Mouse (Mus musculus) MEL (cell line): ENCODE results near the gene Zdhhc17. TPM values are rescaled to one million over a fixed set of nuclear protein-coding genes. Genes with fewer than 3 reads are reported as not detected.

ENCODE experiments used
- DNase-seq: peaks from one replicate; pipeline ENCODE4 v3.0.0; 2011; ENCODE audit warnings: low read depth, low spot score
- H3K27ac ChIP-seq: 2 replicates; pipeline ENCODE4 v1.5.1; 2012; ENCODE audit warnings: low read depth, mild to moderate bottlenecking, control low read depth, low read length, moderate library complexity; ENCODE audit not compliant: control insufficient read depth
- H3K27me3 ChIP-seq, 2 experiments: fragments of 150-350 bp in 1 of 2; sonication (generic) in 1 of 2; 2 replicates each; pipeline ENCODE4 v1.6.1; 2012; ENCODE audit warnings: low read length in 2 of 2, mild to moderate bottlenecking in 2 of 2, improper control_type of control experiment in 1 of 2, moderate library complexity in 1 of 2; ENCODE audit not compliant: insufficient read depth in 2 of 2, control insufficient read depth in 1 of 2
- H3K36me3 ChIP-seq, 2 experiments: 2 replicates each; pipeline ENCODE4 v1.6.1; 2012 to 2014; ENCODE audit warnings: low read length in 2 of 2, improper control_type of control experiment in 1 of 2, inconsistent platforms in 1 of 2, mild to moderate bottlenecking in 1 of 2; ENCODE audit not compliant: insufficient read depth in 2 of 2, control insufficient read depth in 1 of 2
- H3K4me1 ChIP-seq, 2 experiments: fragments of 150-350 bp in 1 of 2; sonication (generic) in 1 of 2; 2 replicates each; pipeline ENCODE4 v1.6.1; 2012; ENCODE audit warnings: low read length in 2 of 2, improper control_type of control experiment in 1 of 2, mild to moderate bottlenecking in 1 of 2; ENCODE audit not compliant: insufficient read depth in 2 of 2, control insufficient read depth in 1 of 2
- H3K4me3 ChIP-seq, 2 experiments: fragments of 150-350 bp in 1 of 2; sonication (generic) in 1 of 2; 2 replicates each; pipeline ENCODE4 v1.5.1; 2012; ENCODE audit warnings: low read depth in 2 of 2, low read length in 2 of 2, mild to moderate bottlenecking in 2 of 2, moderate library complexity in 2 of 2, control low read depth in 1 of 2, improper control_type of control experiment in 1 of 2; ENCODE audit not compliant: control insufficient read depth in 1 of 2, insufficient read depth in 1 of 2
- H3K79me2 ChIP-seq: 2 replicates; pipeline ENCODE4 v1.6.1; 2012; ENCODE audit warnings: mild to moderate bottlenecking, low read length, moderate library complexity; ENCODE audit not compliant: control insufficient read depth, poor library complexity, insufficient read depth
- H3K9ac ChIP-seq: 2 replicates; pipeline ENCODE4 v1.6.1; 2012; ENCODE audit warnings: low read depth, mild to moderate bottlenecking, control low read depth, low read length, moderate library complexity; ENCODE audit not compliant: control insufficient read depth, poor library complexity, severe bottlenecking
- H3K9me3 ChIP-seq: fragments of 150-350 bp; sonication (generic); replicated peaks from 2 replicates; pipeline ENCODE4 v1.6.1; 2012; ENCODE audit warnings: mild to moderate bottlenecking, low read length, improper control_type of control experiment, moderate library complexity; ENCODE audit not compliant: insufficient read depth
- BHLHE40 ChIP-seq: IDR thresholded peaks from 2 replicates; pipeline ENCODE4 v1.6.1; 2012; ENCODE audit warnings: low read depth, mild to moderate bottlenecking, inconsistent platforms, low read length, improper control_type of control experiment, borderline replicate concordance
- CHD1 ChIP-seq: IDR thresholded peaks from 2 replicates; pipeline ENCODE4 v1.6.1; 2012; ENCODE audit warnings: low read depth, mild to moderate bottlenecking, inconsistent platforms, low read length, improper control_type of control experiment
- CHD2 ChIP-seq: IDR thresholded peaks from 2 replicates; pipeline ENCODE4 v1.6.1; 2011; ENCODE audit warnings: low read length, improper control_type of control experiment
- CTCF ChIP-seq, 3 experiments: IDR thresholded peaks in 2 of 3; conservative IDR thresholded peaks in 1 of 3; 2 replicates each; pipeline ENCODE4 v1.5.1; 2011 to 2012; ENCODE audit warnings: low read length in 3 of 3, low read depth in 2 of 3, mild to moderate bottlenecking in 2 of 3, improper control_type of control experiment in 1 of 3, inconsistent platforms in 1 of 3, mixed read lengths in 1 of 3, moderate library complexity in 1 of 3; ENCODE audit not compliant: control insufficient read depth in 1 of 3, insufficient read depth in 1 of 3, poor library complexity in 1 of 3, severe bottlenecking in 1 of 3
- ELF1 ChIP-seq: IDR thresholded peaks from 2 replicates; pipeline ENCODE4 v1.6.1; 2014; ENCODE audit warnings: low read depth, mild to moderate bottlenecking, inconsistent platforms, low read length, improper control_type of control experiment, moderate library complexity
- EP300 ChIP-seq, 2 experiments: IDR thresholded peaks; 2 replicates each; pipeline ENCODE4 v1.6.1; 2011; ENCODE audit warnings: improper control_type of control experiment in 2 of 2, low read length in 2 of 2, low read depth in 1 of 2, mild to moderate bottlenecking in 1 of 2
- ETS1 ChIP-seq: IDR thresholded peaks from 2 replicates; pipeline ENCODE4 v1.6.1; 2012; ENCODE audit warnings: low read depth, mild to moderate bottlenecking, inconsistent platforms, low read length, improper control_type of control experiment, moderate library complexity
- GABPA ChIP-seq: IDR thresholded peaks from 2 replicates; pipeline ENCODE4 v1.6.1; 2012; ENCODE audit warnings: low read depth, mild to moderate bottlenecking, inconsistent platforms, low read length, improper control_type of control experiment, moderate library complexity
- GATA1 ChIP-seq: IDR thresholded peaks from 2 replicates; pipeline ENCODE4 v1.6.1; 2011; ENCODE audit warnings: low read depth, low read length, improper control_type of control experiment
- HCFC1 ChIP-seq: IDR thresholded peaks from 2 replicates; pipeline ENCODE4 v1.6.1; 2012; ENCODE audit warnings: low read depth, mild to moderate bottlenecking, inconsistent platforms, low read length, improper control_type of control experiment, moderate library complexity
- KAT2A ChIP-seq: conservative IDR thresholded peaks from 2 replicates; pipeline ENCODE4 v1.6.1; 2012; ENCODE audit warnings: low read depth, low read length, improper control_type of control experiment, inconsistent platforms
- MAFK ChIP-seq: IDR thresholded peaks from 2 replicates; pipeline ENCODE4 v1.6.1; 2011; ENCODE audit warnings: low read depth, mild to moderate bottlenecking, low read length, improper control_type of control experiment, borderline replicate concordance
- MAX ChIP-seq: IDR thresholded peaks from 2 replicates; pipeline ENCODE4 v1.6.1; 2011; ENCODE audit warnings: low read length, improper control_type of control experiment
- MAZ ChIP-seq: IDR thresholded peaks from 2 replicates; pipeline ENCODE4 v1.6.1; 2012; ENCODE audit warnings: low read depth, mild to moderate bottlenecking, inconsistent platforms, low read length, improper control_type of control experiment
- MEF2A ChIP-seq: IDR thresholded peaks from 2 replicates; pipeline ENCODE4 v1.6.1; 2014; ENCODE audit warnings: low read depth, mild to moderate bottlenecking, inconsistent platforms, low read length, improper control_type of control experiment; ENCODE audit not compliant: poor library complexity, insufficient replicate concordance, severe bottlenecking; ENCODE audit errors: extremely low read depth
- MXI1 ChIP-seq: IDR thresholded peaks from 2 replicates; pipeline ENCODE4 v1.6.1; 2011; ENCODE audit warnings: mild to moderate bottlenecking, low read depth, low read length, improper control_type of control experiment
- MYB ChIP-seq: IDR thresholded peaks from 2 replicates; pipeline ENCODE4 v1.6.1; 2011; ENCODE audit warnings: mild to moderate bottlenecking, low read depth, low read length, improper control_type of control experiment
- MYC ChIP-seq: IDR thresholded peaks from 2 replicates; pipeline ENCODE4 v1.6.1; 2011; ENCODE audit warnings: low read depth, mild to moderate bottlenecking, low read length, improper control_type of control experiment, moderate library complexity
- NELFE ChIP-seq: IDR thresholded peaks from 2 replicates; pipeline ENCODE4 v1.6.1; 2011; ENCODE audit warnings: low read depth, low read length, improper control_type of control experiment
- POLR2A ChIP-seq, 2 experiments: IDR thresholded peaks; 2 replicates each; pipeline ENCODE4 v1.6.1; 2011 to 2012; ENCODE audit warnings: low read length in 2 of 2, mild to moderate bottlenecking in 2 of 2, control low read depth in 1 of 2, improper control_type of control experiment in 1 of 2, low read depth in 1 of 2, moderate library complexity in 1 of 2; ENCODE audit not compliant: control insufficient read depth in 1 of 2, insufficient read depth in 1 of 2, poor library complexity in 1 of 2
- POLR2AphosphoS2 ChIP-seq: IDR thresholded peaks from 2 replicates; pipeline ENCODE4 v1.6.1; 2011; ENCODE audit warnings: low read length, improper control_type of control experiment
- POLR2AphosphoS5 ChIP-seq: IDR thresholded peaks from 2 replicates; pipeline ENCODE4 v1.6.1; 2012; ENCODE audit warnings: low read depth, borderline replicate concordance, mild to moderate bottlenecking, inconsistent platforms, low read length, moderate library complexity, mixed read lengths
- SIN3A ChIP-seq: IDR thresholded peaks from 2 replicates; pipeline ENCODE4 v1.6.1; 2012; ENCODE audit warnings: low read length, improper control_type of control experiment, inconsistent platforms
- TAL1 ChIP-seq: IDR thresholded peaks from 2 replicates; pipeline ENCODE4 v1.6.1; 2012; ENCODE audit warnings: mild to moderate bottlenecking, inconsistent platforms, low read length, moderate library complexity, mixed read lengths
- TCF12 ChIP-seq: IDR thresholded peaks from 2 replicates; pipeline ENCODE4 v1.6.1; 2014; ENCODE audit warnings: low read depth, mild to moderate bottlenecking, inconsistent platforms, low read length, improper control_type of control experiment, moderate library complexity
- USF2 ChIP-seq, 2 experiments: IDR thresholded peaks; 2 replicates each; pipeline ENCODE4 v1.6.1; 2011 to 2012; ENCODE audit warnings: improper control_type of control experiment in 2 of 2, low read length in 2 of 2, borderline replicate concordance in 1 of 2, inconsistent platforms in 1 of 2, low read depth in 1 of 2, mild to moderate bottlenecking in 1 of 2; ENCODE audit not compliant: insufficient read depth in 1 of 2
- ZC3H11A ChIP-seq: IDR thresholded peaks from 2 replicates; pipeline ENCODE4 v1.6.1; 2012; ENCODE audit warnings: low read depth, mild to moderate bottlenecking, inconsistent platforms, low read length, improper control_type of control experiment
- ZKSCAN1 ChIP-seq: IDR thresholded peaks from 2 replicates; pipeline ENCODE4 v1.6.1; 2012; ENCODE audit warnings: low read depth, mild to moderate bottlenecking, inconsistent platforms, low read length, improper control_type of control experiment, moderate library complexity
- ZMIZ1 ChIP-seq: IDR thresholded peaks from 2 replicates; pipeline ENCODE4 v1.6.1; 2012; ENCODE audit warnings: low read depth, mild to moderate bottlenecking, inconsistent platforms, low read length, improper control_type of control experiment, moderate library complexity
- polyA plus RNA-seq, 2 experiments: library from polyadenylated mRNA; stranded (reverse) in 1 of 2; unstranded in 1 of 2; fragments of >175 nt in 1 of 2; fragments of >200 nt in 1 of 2; gene quantifications; 2 replicates each; pipeline versions ENCODE4 v1.2.1 to v1.2.4; 2012; ENCODE audit warnings: low replicate concordance in 2 of 2, low read depth in 1 of 2; ENCODE audit not compliant: insufficient read length in 2 of 2, insufficient read depth in 1 of 2, missing spikeins in 1 of 2
- total RNA-seq: library from RNA; depleted of rRNA; stranded (reverse); fragments of 300-350 nt; gene quantifications from 2 replicates; pipeline ENCODE4 v1.2.3, GENCODE M21; 2012

Gene Zdhhc17
- total and polyA plus RNA-seq, 3 experiments: 14.9 to 16.6 TPM; not detected in 1

DNA sequence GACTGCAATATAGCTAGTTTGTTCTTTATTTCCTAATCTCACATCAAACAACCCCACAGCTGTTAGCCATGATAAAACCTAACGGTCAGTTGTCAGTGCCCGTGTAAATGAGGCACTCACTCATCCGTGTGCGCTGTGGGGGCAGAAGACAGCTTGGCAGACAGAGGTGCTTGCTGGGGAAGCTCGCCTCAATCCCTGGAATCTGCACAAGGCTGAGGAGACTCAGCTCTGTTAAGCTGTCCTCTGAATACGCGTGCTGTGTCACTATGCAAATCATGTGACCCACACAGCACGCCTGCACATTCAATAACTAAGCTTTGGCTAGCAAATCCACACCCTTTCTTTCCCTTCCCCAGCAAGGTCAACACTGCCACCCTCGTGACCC lies 17.9 kb downstream of the Zdhhc17 start (continued):
- TF ChIP-seq MAFK (peak; percentile 39; the same call in 1 of the 2 replicates), ZMIZ1 (no peak; the same call in 1 of the 2 replicates), MAX (no peak), MAZ (peak; percentile 59; the same call in 1 of the 2 replicates), CTCF (IDR thresholded peaks at IDR 0.05 in 2 of 3, conservative IDR thresholded peaks at IDR 0.05 in 1 of 3; ENCODE audit: control insufficient read depth in 1 of 3, insufficient read depth in 1 of 3, low read depth in 2 of 3, low read length in 3 of 3, poor library complexity in 1 of 3, severe bottlenecking in 1 of 3) (no peak)

DNA sequence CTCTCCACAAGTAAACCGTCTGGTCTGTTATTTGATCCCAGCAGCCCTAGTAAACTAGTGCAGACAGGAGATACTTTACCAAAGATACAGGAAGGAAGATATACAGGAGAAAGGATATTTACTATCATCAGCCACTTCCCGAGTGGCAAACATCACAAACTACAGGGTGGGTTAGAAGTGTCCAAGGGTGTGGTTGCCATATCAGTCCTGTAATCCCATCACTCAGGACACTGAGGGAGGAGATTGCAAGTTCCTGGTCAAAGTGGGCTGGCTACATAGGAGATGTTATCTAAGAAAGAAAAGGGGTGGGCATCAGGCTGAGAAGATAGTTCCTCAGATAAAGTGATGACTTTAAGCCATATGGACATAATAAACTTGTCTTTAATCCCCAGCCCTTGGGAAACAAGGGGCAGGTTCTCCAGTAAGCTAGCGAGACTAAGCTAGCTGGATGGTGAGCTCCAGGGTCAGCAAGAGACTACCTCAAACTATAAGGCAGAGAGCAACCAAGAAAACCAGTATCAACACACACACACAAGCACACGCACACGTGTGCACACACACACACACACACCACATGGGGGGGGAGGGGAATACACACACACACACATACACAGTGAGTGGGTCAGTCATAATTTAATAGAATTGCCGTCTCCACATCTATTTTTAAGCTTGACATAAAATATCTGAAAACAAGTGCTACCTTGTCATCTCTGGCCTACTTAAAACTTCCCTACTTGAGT lies 18.5 kb downstream of the Zdhhc17 start:
- Histone ChIP-seq H3K36me3 (peaks cover 0 to 21% of the 10 kb centered on the region in 2 experiments; a peak in 2 of 4 replicates), H3K4me1 (peaks cover 19 to 20% of the 10 kb centered on the region in 2 experiments), H3K27ac (peak overlapping the region; percentile 88)

More for the DNA sequence above, 18.5 kb downstream of the Zdhhc17 start:
- Histone ChIP-seq H3K4me3 (peak overlapping the region; percentile 12 to 41; a peak in 3 of 4 replicates), H3K79me2 (peaks cover 29% of the 10 kb centered on the region), H3K9me3 (no peaks in the 10 kb centered on the region), H3K27me3 (no peaks in the 10 kb centered on the region), H3K9ac (peak overlapping the region; percentile 19; the same call in 1 of the 2 replicates)
- DNase-seq: peak; percentile 39
- TF ChIP-seq POLR2A (IDR thresholded peaks at IDR 0.05; ENCODE audit: control insufficient read depth in 1 of 2, insufficient read depth in 1 of 2, low read depth in 1 of 2, low read length in 2 of 2, poor library complexity in 1 of 2): no peak
- TF ChIP-seq TAL1: no peak
- no peak for TF ChIP-seq NELFE
- no peak for TF ChIP-seq CHD2
- no peak for TF ChIP-seq GABPA
- TF ChIP-seq ZC3H11A: no peak
- TF ChIP-seq MYC: no peak; the same call in 1 of the 2 replicates
- TF ChIP-seq ZMIZ1: no peak
- TF ChIP-seq MYB: no peak
- TF ChIP-seq CTCF (IDR thresholded peaks at IDR 0.05 in 2 of 3, conservative IDR thresholded peaks at IDR 0.05 in 1 of 3; ENCODE audit: control insufficient read depth in 1 of 3, insufficient read depth in 1 of 3, low read depth in 2 of 3, low read length in 3 of 3, poor library complexity in 1 of 3, severe bottlenecking in 1 of 3): no peak
- TF ChIP-seq POLR2AphosphoS2: no peak
- no peak for TF ChIP-seq MAZ
- no peak for TF ChIP-seq USF2 (IDR thresholded peaks at IDR 0.05; ENCODE audit: borderline replicate concordance in 1 of 2, insufficient read depth in 1 of 2, low read depth in 1 of 2, low read length in 2 of 2)
- TF ChIP-seq KAT2A: no peak; the same call in 1 of the 2 replicates
- TF ChIP-seq SIN3A: no peak
- 0 out of 2 replicates have a peak, but pooled peaks have one; percentile 28 for TF ChIP-seq HCFC1
- TF ChIP-seq BHLHE40: 0 out of 2 replicates have a peak, but pooled peaks have one; percentile 4
- TF ChIP-seq TCF12: 0 out of 2 replicates have a peak, but pooled peaks have one; percentile 25
- TF ChIP-seq POLR2AphosphoS5: no peak
- no peak for TF ChIP-seq ELF1
- TF ChIP-seq MEF2A: no peak
- TF ChIP-seq CHD1: no peak
- no peak for TF ChIP-seq MAFK
- TF ChIP-seq ZKSCAN1: no peak
- peak; percentile 27 for TF ChIP-seq ETS1
- TF ChIP-seq GATA1: 0 out of 2 replicates have a peak, but pooled peaks have one; percentile 59
- peak; percentile 43 to 62; a peak in 3 of 4 replicates for TF ChIP-seq EP300 (IDR thresholded peaks at IDR 0.05; ENCODE audit: low read depth in 1 of 2, low read length in 2 of 2)
- no peak; the same call in 1 of the 2 replicates for TF ChIP-seq MXI1
